Mouse (Mus musculus): Measurements from ENCODE around the gene Pik3c2b.

Pik3c2b gene

GRCm38 (mm10) chr1:133134881-133135280, 89.4 kb downstream of the Pik3c2b start:
- DNase-seq (ENCODE audit: low read depth): no peak

DNA sequence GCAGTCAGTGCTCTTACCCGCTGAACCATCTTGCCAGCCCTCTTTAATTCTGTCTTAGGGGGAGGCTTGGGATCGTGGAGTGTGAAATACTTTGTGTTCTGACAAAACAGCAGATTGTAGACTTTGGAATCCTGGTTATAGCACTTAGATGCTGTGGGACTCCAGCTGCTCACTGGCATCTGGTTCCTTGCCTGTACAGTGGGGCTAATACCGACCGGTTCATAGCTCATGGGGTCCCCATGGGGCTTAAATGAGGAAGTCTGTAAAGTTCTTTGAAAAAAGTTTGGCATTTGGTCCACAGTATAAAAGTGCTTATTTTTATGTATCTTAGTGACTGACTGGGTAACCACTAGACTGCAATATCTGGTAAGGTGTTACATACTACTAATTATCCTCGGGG, 90.3 kb downstream of the Pik3c2b start:
- no peak for DNase-seq (ENCODE audit: low read depth)

- DNase-seq (ENCODE audit: low read depth): no peak
Measured at GRCm38 (mm10) chr1:133138401-133138800, 92.9 kb downstream of the Pik3c2b start.

GRCm38 (mm10) chr1:133146014-133147009, 100.8 kb downstream of the Pik3c2b start:
- DNase-seq (ENCODE audit: low read depth): no peak

GRCm38 (mm10) chr1:133147324-133147723, 101.9 kb downstream of the Pik3c2b start:
- no peak for DNase-seq (ENCODE audit: low read depth)

DNA sequence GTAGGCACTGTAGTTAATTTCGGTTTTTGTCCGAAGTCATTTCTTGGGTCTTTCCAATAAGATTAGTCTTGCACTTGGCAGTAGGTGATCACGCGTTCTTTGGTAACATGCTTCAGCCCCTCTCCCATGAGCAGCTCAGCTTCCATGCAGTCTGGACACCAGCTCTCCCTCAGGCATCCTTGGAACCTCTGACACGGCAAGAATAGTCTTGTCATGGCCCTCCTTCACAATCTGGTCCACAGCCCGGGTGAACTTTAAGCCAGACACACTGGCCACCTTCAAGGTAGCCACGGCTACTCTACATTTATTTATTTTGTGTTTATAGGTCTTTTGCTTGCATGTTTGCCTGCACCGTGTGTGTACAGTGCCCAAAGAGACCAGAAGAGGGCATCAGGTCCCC, 102.7 kb downstream of the Pik3c2b start:
- no peak for DNase-seq (ENCODE audit: low read depth)

GRCm38 (mm10) chr1:133150556-133150955, 105.1 kb downstream of the Pik3c2b start:
- DNase-seq (ENCODE audit: low read depth): no peak

- DNase-seq (ENCODE audit: low read depth): no peak
Measured at GRCm38 (mm10) chr1:133152213-133152612, 106.7 kb downstream of the Pik3c2b start.

GRCm38 (mm10) chr1:133155270-133155669, 109.8 kb downstream of the Pik3c2b start:
- no peak for DNase-seq (ENCODE audit: low read depth)
